Mouse (Mus musculus): ENCODE data around the gene S100b. TPM values are rescaled to one million over a fixed set of nuclear protein-coding genes. Genes with fewer than 3 reads are reported as not detected.

S100b gene
- polyA plus RNA-seq, 1 experiment from 2014 or later, result 4.3 TPM

MicroRNAs within 50 kb of the gene (microRNA counts, 519-probe panel; counts per million panel counts)
- 1,952 counts per million, percentile 17 among the panel's probes with 10 or more counts for microRNA mmu-miR-678

Small RNAs within 50 kb of the gene (microRNA-seq; reads per million reads assigned to microRNA genes)
- not detected for gene Mir678

Other genes starting within 250 kb of the S100b start
- 11.6 and 11.8 TPM in 2 replicates for gene Zfp280b, start 221.2 kb upstream of the S100b start, polyA plus RNA-seq (2015; fragmentation: Nextera tagmentation; extraction: Ambion mirVana)
- not detected in 2 replicates for gene Slc5a4b, start 142.9 kb upstream of the S100b start, polyA plus RNA-seq (2015; fragmentation: Nextera tagmentation; extraction: Ambion mirVana)
- 0.08 and 0.09 TPM in 2 replicates for gene Slc5a4a, start 106.4 kb upstream of the S100b start, polyA plus RNA-seq (2015; fragmentation: Nextera tagmentation; extraction: Ambion mirVana)
- gene Prmt2, start 16.0 kb upstream of the S100b start, polyA plus RNA-seq (2015; fragmentation: Nextera tagmentation; extraction: Ambion mirVana), result 321 and 338 TPM in 2 replicates
- gene Dip2a, start 91.4 kb downstream of the S100b start, polyA plus RNA-seq (2015; fragmentation: Nextera tagmentation; extraction: Ambion mirVana), result 18.9 and 19.8 TPM in 2 replicates
- not detected in 2 replicates for gene AC141477.1, start 186.6 kb downstream of the S100b start, polyA plus RNA-seq (2015; fragmentation: Nextera tagmentation; extraction: Ambion mirVana)
- 7.0 and 7.9 TPM in 2 replicates for gene Pcnt, start 188.9 kb downstream of the S100b start, polyA plus RNA-seq (2015; fragmentation: Nextera tagmentation; extraction: Ambion mirVana)
- gene 2610028H24Rik, start 195.2 kb downstream of the S100b start, polyA plus RNA-seq (2015; fragmentation: Nextera tagmentation; extraction: Ambion mirVana), result not detected in 2 replicates
- 54.8 and 61.9 TPM in 2 replicates for gene Mcm3ap, start 215.1 kb downstream of the S100b start, polyA plus RNA-seq (2015; fragmentation: Nextera tagmentation; extraction: Ambion mirVana)
- 5.9 and 6.1 TPM in 2 replicates for gene Ybey, start 215.3 kb downstream of the S100b start, polyA plus RNA-seq (2015; fragmentation: Nextera tagmentation; extraction: Ambion mirVana)